Mouse (Mus musculus): ENCODE data around the gene Dohh. TPM values are rescaled to one million over a fixed set of nuclear protein-coding genes. Genes with fewer than 3 reads are reported as not detected.

The Dohh gene
- polyA plus RNA-seq, 1 experiment from 2014 or later = 68.9 TPM

GRCm38 (mm10) chr10:81365073-81365472, 19.2 kb upstream of the Dohh start:
- no peak for ATAC-seq (ENCODE audit: low FRiP score)
- Histone ChIP-seq H3K4me2 (replicated peaks) (peak overlapping the region; percentile 45; the same call in 1 of the 2 replicates), H3K9me3 (ENCODE audit: control insufficient read depth, low read length) (no peaks in the 10 kb centered on the region), H3K9ac (no peak overlapping the region; the same call in 1 of the 2 replicates), H3K27ac (no peak overlapping the region), H3K27me3 (ENCODE audit: control insufficient read depth, insufficient read depth, low read length) (peaks cover 21% of the 10 kb centered on the region), H3K36me3 (replicated peaks; ENCODE audit: control insufficient read depth, insufficient read depth) (peaks cover 47% of the 10 kb centered on the region), H3K4me1 (replicated peaks; ENCODE audit: control insufficient read depth, insufficient read depth, low read length) (peaks cover 18% of the 10 kb centered on the region), H3K4me3 (replicated peaks; ENCODE audit: low read length) (no peak overlapping the region)
- DNase-seq (ENCODE audit: low spot score) = no peak
- WGBS = 36% methylated on average over 4 of the region's 4 CpGs

- no peak for ATAC-seq (ENCODE audit: low FRiP score)
Observed at GRCm38 (mm10) chr10:81365672-81366476, 18.4 kb upstream of the Dohh start, which contains the start of gene 4930404N11Rik. TSS of gene 4930404N11Rik (minus strand) at chr10:81365816.

GRCm38 (mm10) chr10:81366477-81367206, 17.6 kb upstream of the Dohh start:
- ATAC-seq (ENCODE audit: low FRiP score) (no peak), DNase-seq (ENCODE audit: low spot score) (no peak)
- WGBS = 78% methylated on average over 6 of the region's 6 CpGs
- H3K4me3 ChIP-seq (replicated peaks; ENCODE audit: low read length) = no peak overlapping the region
- H3K9me3 ChIP-seq (ENCODE audit: control insufficient read depth, low read length) = no peaks in the 10 kb centered on the region
- no peak overlapping the region for H3K4me2 ChIP-seq (replicated peaks)
- peaks cover 56% of the 10 kb centered on the region for H3K36me3 ChIP-seq (replicated peaks; ENCODE audit: control insufficient read depth, insufficient read depth)
- H3K27me3 ChIP-seq (ENCODE audit: control insufficient read depth, insufficient read depth, low read length) = peaks cover 21% of the 10 kb centered on the region
- H3K27ac ChIP-seq = no peak overlapping the region
- H3K9ac ChIP-seq = no peak overlapping the region
- peaks cover 18% of the 10 kb centered on the region for H3K4me1 ChIP-seq (replicated peaks; ENCODE audit: control insufficient read depth, insufficient read depth, low read length)

More at GRCm38 (mm10) chr10:81365672-81366476, 18.4 kb upstream of the Dohh start, which contains the start of gene 4930404N11Rik:
- WGBS = 16% methylated on average over 12 of the region's 12 CpGs
- peak within 1 kb of the TSS; percentile 45 for H3K4me2 ChIP-seq (replicated peaks)
- peaks cover 51% of the 10 kb centered on the region for H3K36me3 ChIP-seq (replicated peaks; ENCODE audit: control insufficient read depth, insufficient read depth)
- no peaks in the 10 kb centered on the region for H3K9me3 ChIP-seq (ENCODE audit: control insufficient read depth, low read length)
- H3K27ac ChIP-seq = no peak within 1 kb of the TSS
- DNase-seq (ENCODE audit: low spot score) = no peak
- H3K9ac ChIP-seq = peak within 1 kb of the TSS; percentile 40
- peak within 1 kb of the TSS; percentile 19; the same call in 1 of the 2 replicates for H3K4me3 ChIP-seq (replicated peaks; ENCODE audit: low read length)
- H3K27me3 ChIP-seq (ENCODE audit: control insufficient read depth, insufficient read depth, low read length) = peaks cover 21% of the 10 kb centered on the region
- peaks cover 18% of the 10 kb centered on the region for H3K4me1 ChIP-seq (replicated peaks; ENCODE audit: control insufficient read depth, insufficient read depth, low read length)

- Histone ChIP-seq H3K27me3 (ENCODE audit: control insufficient read depth, insufficient read depth, low read length) (peaks cover 21% of the 10 kb centered on the region), H3K4me2 (replicated peaks) (no peak overlapping the region), H3K9ac (no peak overlapping the region), H3K9me3 (ENCODE audit: control insufficient read depth, low read length) (no peaks in the 10 kb centered on the region), H3K27ac (no peak overlapping the region), H3K4me1 (replicated peaks; ENCODE audit: control insufficient read depth, insufficient read depth, low read length) (peaks cover 18% of the 10 kb centered on the region), H3K4me3 (replicated peaks; ENCODE audit: low read length) (no peak overlapping the region), H3K36me3 (replicated peaks; ENCODE audit: control insufficient read depth, insufficient read depth) (peaks cover 56% of the 10 kb centered on the region)
- DNase-seq (ENCODE audit: low spot score) = no peak
- WGBS = 59% methylated on average over 6 of the region's 6 CpGs
- ATAC-seq (ENCODE audit: low FRiP score) = no peak
Observed at GRCm38 (mm10) chr10:81367207-81367495, 17.1 kb upstream of the Dohh start.

GRCm38 (mm10) chr10:81375322-81375721, 8.9 kb upstream of the Dohh start:
- WGBS = 94% methylated on average over 10 of the region's 10 CpGs
- Histone ChIP-seq H3K4me3 (replicated peaks; ENCODE audit: low read length) (no peak overlapping the region), H3K27ac (no peak overlapping the region), H3K4me2 (replicated peaks) (no peak overlapping the region), H3K9ac (no peak overlapping the region), H3K4me1 (replicated peaks; ENCODE audit: control insufficient read depth, insufficient read depth, low read length) (peaks cover 24% of the 10 kb centered on the region), H3K9me3 (ENCODE audit: control insufficient read depth, low read length) (no peaks in the 10 kb centered on the region), H3K27me3 (ENCODE audit: control insufficient read depth, insufficient read depth, low read length) (no peaks in the 10 kb centered on the region), H3K36me3 (replicated peaks; ENCODE audit: control insufficient read depth, insufficient read depth) (peaks cover 38% of the 10 kb centered on the region)
- DNase-seq (ENCODE audit: low spot score) (no peak), ATAC-seq (ENCODE audit: low FRiP score) (no peak)

- Histone ChIP-seq H3K4me1 (replicated peaks; ENCODE audit: control insufficient read depth, insufficient read depth, low read length) (peaks cover 24% of the 10 kb centered on the region), H3K9ac (peak overlapping the region; percentile 90), H3K27me3 (ENCODE audit: control insufficient read depth, insufficient read depth, low read length) (no peaks in the 10 kb centered on the region), H3K9me3 (ENCODE audit: control insufficient read depth, low read length) (no peaks in the 10 kb centered on the region), H3K4me3 (replicated peaks; ENCODE audit: low read length) (peak overlapping the region; percentile 81), H3K36me3 (replicated peaks; ENCODE audit: control insufficient read depth, insufficient read depth) (peaks cover 28% of the 10 kb centered on the region), H3K4me2 (replicated peaks) (peak overlapping the region; percentile 87), H3K27ac (no peak overlapping the region)
- ATAC-seq (ENCODE audit: low FRiP score) (no peak), DNase-seq (ENCODE audit: low spot score) (no peak)
- 38% methylated on average over 6 of the region's 6 CpGs for WGBS
Observed at GRCm38 (mm10) chr10:81376561-81377361, 7.5 kb upstream of the Dohh start.

GRCm38 (mm10) chr10:81377362-81377664, 6.9 kb upstream of the Dohh start:
- Histone ChIP-seq H3K9ac (peak overlapping the region; percentile 90), H3K9me3 (ENCODE audit: control insufficient read depth, low read length) (no peaks in the 10 kb centered on the region), H3K4me1 (replicated peaks; ENCODE audit: control insufficient read depth, insufficient read depth, low read length) (peaks cover 24% of the 10 kb centered on the region), H3K4me2 (replicated peaks) (peak overlapping the region; percentile 87), H3K27ac (no peak overlapping the region), H3K36me3 (replicated peaks; ENCODE audit: control insufficient read depth, insufficient read depth) (peaks cover 28% of the 10 kb centered on the region), H3K4me3 (replicated peaks; ENCODE audit: low read length) (peak overlapping the region; percentile 81), H3K27me3 (ENCODE audit: control insufficient read depth, insufficient read depth, low read length) (no peaks in the 10 kb centered on the region)
- WGBS = 71% methylated on average over 2 of the region's 2 CpGs
- no peak for DNase-seq (ENCODE audit: low spot score)
- ATAC-seq (ENCODE audit: low FRiP score) = no peak

GRCm38 (mm10) chr10:81377793-81378552, 6.3 kb upstream of the Dohh start, which contains the start of gene Fzr1:
TSS of gene Fzr1 (minus strand) at chr10:81378516.
- peak within 1 kb of the TSS; percentile 90 for H3K9ac ChIP-seq
- peak within 1 kb of the TSS; percentile 87 for H3K4me2 ChIP-seq (replicated peaks)
- H3K27ac ChIP-seq = peak within 1 kb of the TSS; percentile 76
- H3K27me3 ChIP-seq (ENCODE audit: control insufficient read depth, insufficient read depth, low read length) = no peaks in the 10 kb centered on the region
- H3K4me1 ChIP-seq (replicated peaks; ENCODE audit: control insufficient read depth, insufficient read depth, low read length) = peaks cover 24% of the 10 kb centered on the region
- peak within 1 kb of the TSS; percentile 81 for H3K4me3 ChIP-seq (replicated peaks; ENCODE audit: low read length)
- DNase-seq (ENCODE audit: low spot score) (no peak), ATAC-seq (ENCODE audit: low FRiP score) (peak; percentile 25)
- peaks cover 25% of the 10 kb centered on the region for H3K36me3 ChIP-seq (replicated peaks; ENCODE audit: control insufficient read depth, insufficient read depth)
- 2% methylated on average over 44 of the region's 59 CpGs for WGBS
- no peaks in the 10 kb centered on the region for H3K9me3 ChIP-seq (ENCODE audit: control insufficient read depth, low read length)

All from hindbrain, embryonic 14.5 days (tissue).